Mouse (Mus musculus) cerebellum, postnatal 10 days (tissue): Measurements from ENCODE around the gene Cacna1d.
A peak's percentile ranks its signal among the peaks of the same experiment; 100 is the strongest.

Experiments used
- DNase-seq, 2 experiments: peaks; one replicate each; pipeline ENCODE4 v3.0.0; 2021; ENCODE audit warnings: mixed read lengths in 2 of 2

Cacna1d gene

GRCm38 (mm10) chr14:30256486-30256885 lies 234.8 kb downstream of the Cacna1d start:
- no peak for DNase-seq

DNA sequence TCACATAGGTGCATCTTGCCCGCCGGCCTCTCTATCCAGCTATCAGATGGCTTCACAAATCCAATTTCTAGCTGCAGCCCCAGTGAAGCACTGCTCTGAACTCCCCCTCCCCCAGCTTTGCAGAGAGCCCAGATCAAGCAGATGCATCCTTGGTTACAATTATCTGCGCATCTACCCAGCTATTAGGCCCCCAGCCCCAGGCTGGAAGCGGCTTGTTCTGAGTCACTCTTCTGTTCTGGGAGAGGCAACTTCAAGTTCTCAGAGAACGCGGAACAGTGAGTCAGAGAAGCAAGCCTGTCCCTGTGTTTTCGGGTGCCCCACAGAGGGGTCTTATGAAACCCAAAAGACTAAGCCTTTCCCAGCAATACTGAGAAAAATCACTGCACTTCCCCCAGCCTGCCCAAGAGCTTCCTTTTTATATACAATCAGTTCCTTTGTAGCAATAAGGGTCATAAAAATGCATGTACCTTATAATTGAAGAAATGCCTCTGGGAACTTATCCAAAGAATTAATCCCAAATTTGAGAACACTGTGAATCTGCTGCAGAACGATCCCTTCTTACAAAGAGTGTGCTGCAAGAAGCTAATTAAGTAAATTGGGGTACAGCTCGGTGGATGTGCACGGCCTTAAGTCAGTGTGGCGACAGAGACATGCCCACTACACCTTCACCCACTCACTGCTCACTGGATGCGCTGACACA lies 235.4 kb downstream of the Cacna1d start:
- peak; percentile 46 to 48 for DNase-seq

GRCm38 (mm10) chr14:30254776-30255175 lies 236.5 kb downstream of the Cacna1d start:
- no peak for DNase-seq

DNA sequence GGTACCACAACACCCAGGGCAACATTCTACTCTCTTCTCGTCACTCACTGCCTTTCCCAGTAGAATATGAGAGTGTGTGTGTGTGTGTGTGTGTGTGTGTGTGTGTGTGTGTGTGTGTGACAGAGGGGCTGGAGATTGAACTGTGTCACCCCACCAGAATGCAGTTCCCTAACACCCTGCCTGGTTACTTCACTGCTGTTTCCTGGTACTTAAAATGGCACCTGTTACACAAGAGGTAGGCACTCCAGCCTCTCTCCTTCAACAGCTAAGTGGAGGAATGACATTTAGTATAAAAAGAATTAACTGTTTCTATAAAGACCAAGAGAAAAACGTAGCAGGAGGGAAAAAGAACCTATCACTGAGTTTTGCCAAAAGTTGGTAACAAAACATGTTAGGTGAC lies 238.4 kb downstream of the Cacna1d start:
- no peak for DNase-seq

GRCm38 (mm10) chr14:30251351-30251750 lies 239.9 kb downstream of the Cacna1d start:
- no peak for DNase-seq

- no peak for DNase-seq
Measured at GRCm38 (mm10) chr14:30249591-30249990, 241.7 kb downstream of the Cacna1d start.

DNA sequence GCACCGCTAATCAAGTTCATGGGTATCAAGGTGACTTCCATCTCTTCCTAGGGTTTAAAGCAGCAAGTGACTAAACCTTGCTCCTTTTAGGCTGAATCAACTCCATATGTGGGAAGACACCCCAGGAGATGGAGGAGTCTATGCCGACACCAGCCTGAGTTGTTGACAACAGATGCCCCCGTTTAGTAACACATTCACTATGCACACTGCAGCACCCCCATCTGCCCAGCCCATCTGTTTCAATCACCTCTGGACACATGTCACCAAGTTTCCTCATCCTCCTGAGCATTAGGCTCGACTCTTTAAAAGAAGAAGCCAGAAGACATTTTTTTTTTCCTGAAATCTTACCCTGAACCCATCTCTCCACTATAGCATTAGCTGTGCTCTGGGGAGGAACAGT lies 242.4 kb downstream of the Cacna1d start:
- DNase-seq = peak in 1 of 2 experiments; percentile 36

DNA sequence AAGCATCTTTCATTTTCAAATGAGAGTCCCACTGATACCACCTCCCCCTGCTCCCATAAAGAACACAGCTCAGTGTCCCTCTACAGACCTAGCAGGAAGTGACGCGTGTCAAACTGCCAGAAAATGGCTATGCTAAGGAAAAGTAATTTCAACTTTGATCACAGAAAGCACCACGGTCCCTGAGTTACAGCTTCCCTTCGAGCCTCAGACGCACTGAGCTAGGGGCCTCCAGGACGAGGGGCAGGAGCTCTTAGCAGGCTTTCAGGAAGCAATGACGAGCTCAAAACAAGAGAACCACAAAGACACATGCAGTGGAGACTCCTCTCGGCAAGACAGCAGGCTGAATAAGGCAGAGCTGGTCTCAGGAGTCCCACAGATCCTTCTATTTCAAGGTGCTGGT lies 243.1 kb downstream of the Cacna1d start:
- no peak for DNase-seq

- DNase-seq = no peak
Measured at GRCm38 (mm10) chr14:30247606-30248005, 243.6 kb downstream of the Cacna1d start.

DNA sequence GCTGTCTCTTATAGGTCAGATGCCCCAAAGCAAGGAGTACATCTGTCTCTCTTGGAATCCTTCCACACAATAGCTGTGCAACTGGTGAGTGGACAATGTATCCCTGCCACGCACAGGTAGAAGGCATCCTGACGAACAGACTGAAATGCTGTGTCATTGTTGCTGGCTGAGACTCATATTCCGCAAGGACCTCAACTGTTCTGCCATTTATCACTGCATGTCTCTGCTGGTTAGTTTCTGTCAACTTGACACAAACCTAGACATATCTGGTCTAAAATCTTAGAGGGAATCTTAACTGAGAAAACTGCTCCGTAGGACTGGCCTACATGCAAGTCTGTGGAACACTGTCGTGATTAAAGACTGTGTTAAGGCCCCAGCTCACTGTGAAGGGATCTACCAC lies 246.5 kb downstream of the Cacna1d start:
- DNase-seq = no peak

- DNase-seq = no peak
Measured at GRCm38 (mm10) chr14:30242818-30243205, 248.4 kb downstream of the Cacna1d start.

DNA sequence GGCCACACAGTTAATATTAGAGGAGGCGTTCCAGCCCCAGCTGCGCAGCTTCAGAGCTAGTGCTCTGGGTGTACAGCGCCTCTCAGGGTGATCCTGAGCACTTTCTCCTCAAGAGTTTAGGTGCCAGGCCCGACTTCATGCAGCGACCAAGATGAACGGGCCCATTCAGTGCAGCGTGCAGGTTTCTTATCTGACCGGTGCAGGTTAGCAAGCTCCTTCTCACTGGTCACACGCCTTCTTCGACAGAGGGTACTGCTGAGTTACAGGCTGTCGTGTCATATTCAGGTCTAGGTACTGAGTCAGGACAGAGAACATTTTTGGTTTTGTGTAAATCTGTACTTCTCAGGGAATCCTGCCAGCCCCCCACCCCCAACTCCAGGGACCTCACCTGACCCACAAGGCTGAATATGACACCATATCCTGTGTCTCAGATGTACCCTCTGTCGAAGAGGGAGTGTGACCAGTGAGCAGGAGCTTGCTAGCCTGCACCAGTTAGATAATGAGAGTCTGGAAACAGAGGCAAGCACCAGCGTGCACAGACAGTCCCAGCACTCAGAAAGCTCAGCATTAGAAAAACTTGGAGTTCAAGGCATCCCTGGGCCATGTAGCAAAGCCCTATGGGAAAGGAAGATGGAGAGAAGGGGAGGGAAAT lies 249.0 kb downstream of the Cacna1d start:
- no peak for DNase-seq

GRCm38 (mm10) chr14:30240916-30241515 lies 250.2 kb downstream of the Cacna1d start:
- no peak for DNase-seq

DNA sequence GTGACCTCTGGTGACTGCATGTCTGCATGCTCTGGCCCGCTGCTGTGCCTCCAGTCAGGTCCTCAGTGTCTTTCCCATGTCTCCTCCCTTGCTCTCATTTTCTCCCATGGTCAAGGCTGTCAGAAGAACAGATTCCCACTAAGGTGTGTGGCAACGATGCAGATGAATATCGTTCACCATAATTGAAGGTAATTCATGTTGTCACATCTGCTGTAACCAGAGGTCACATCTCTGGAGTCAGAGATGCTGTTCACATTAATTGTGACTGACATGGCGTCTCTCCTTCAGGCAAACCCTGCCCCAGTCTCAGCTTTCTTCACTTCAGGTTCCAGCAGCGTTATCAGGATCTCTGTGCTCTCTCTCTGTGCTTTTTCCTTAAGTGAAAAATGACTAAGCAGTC lies 252.4 kb downstream of the Cacna1d start:
- DNase-seq = no peak

DNA sequence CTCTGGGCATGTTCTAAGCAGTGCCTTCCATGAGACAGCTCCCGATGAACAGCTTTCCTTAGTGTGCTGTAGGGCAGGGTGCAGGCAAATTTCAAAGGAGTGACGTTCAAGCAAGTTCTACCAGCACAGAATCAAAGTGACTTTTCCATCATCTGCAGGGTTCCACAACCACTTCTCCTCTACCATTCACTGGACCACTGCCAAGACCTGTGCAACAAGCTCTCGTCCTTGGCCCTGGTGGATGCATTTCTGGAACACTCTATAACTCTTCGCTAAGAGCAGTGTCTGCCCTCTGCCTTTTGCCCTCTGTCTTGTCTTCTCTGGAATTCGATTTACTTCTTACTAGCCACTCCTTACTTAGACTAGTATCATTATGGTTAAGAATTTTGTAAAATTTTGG lies 266.1 kb downstream of the Cacna1d start:
- DNase-seq = no peak

DNA sequence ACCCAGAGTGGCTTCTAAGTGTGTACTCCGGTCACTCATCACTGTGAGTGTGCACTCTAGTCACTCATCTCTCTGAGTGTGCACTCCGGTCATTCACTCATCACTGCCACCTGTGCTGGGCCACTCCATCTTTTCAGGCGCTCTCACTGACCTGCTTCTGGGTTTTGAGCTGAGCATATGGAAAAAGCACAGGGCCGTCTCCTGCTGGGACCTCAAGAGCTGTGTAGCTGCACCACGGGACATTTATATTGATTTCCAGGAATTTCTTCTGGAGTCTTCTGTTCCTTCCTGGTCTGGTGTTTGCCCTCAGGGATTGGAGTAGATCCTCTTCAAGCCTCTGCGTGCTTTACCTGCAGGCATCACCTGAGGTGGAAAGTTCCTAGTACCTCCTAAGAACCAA lies 269.2 kb downstream of the Cacna1d start:
- no peak for DNase-seq

GRCm38 (mm10) chr14:30219851-30220250 lies 271.4 kb downstream of the Cacna1d start:
- DNase-seq = no peak

DNA sequence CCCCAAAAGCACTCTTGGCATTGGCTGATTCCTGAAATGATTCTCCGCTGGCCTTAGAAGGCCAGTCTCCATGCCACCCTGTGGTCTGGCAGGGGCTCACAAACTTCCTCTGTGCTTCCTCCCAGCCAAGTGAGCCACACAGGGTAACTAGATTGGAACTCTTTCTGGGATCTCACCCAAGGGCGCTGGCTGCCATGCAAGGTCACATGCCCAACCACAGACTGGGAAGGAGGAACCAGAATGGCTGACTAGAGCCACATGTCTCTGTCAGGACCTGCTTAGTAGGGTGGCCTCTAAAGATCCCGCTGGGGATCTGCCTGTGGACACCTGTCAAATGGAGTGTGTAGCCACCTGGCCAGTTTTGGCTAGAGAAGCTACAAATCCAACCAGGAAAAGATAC lies 273.1 kb downstream of the Cacna1d start:
- peak; percentile 92 to 96 for DNase-seq

GRCm38 (mm10) chr14:30217124-30217523 lies 274.1 kb downstream of the Cacna1d start:
- DNase-seq = peak in 1 of 2 experiments; percentile 32

GRCm38 (mm10) chr14:30208156-30208555 lies 283.1 kb downstream of the Cacna1d start:
- DNase-seq = peak in 1 of 2 experiments; percentile 55

GRCm38 (mm10) chr14:30205821-30206220 lies 285.4 kb downstream of the Cacna1d start:
- peak; percentile 53 to 69 for DNase-seq

- DNase-seq = peak; percentile 57 to 69
Measured at GRCm38 (mm10) chr14:30204526-30204925, 286.7 kb downstream of the Cacna1d start.

- no peak for DNase-seq
Measured at GRCm38 (mm10) chr14:30200310-30200709, 290.9 kb downstream of the Cacna1d start.

DNA sequence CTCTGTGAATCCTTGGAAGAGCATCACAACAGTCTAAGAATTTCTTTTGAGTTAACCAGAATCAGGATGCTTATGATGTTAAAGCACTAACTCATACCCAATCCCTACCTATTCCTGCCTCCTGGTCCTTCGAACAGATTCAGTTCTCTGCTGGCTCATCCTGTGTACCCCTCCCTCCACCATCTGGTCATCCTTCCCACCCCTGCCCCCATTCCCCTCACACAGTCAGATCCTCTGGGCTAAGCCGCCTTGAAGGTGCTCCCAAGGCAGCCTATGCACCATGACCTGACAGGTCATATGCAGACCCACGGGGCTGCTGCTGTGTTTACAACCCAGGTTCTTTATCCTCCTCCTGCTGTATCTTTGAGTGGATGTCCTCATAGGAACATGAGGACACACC lies 292.4 kb downstream of the Cacna1d start:
- DNase-seq = peak; percentile 49 to 64
